Mouse (Mus musculus): ENCODE measurements around the gene Phtf2.
"Not testable (repeated sequence)": the region's sequence is repeated elsewhere in the genome, so short reads cannot be mapped to it uniquely, and the experiment has no call there.

The Phtf2 gene

DNA sequence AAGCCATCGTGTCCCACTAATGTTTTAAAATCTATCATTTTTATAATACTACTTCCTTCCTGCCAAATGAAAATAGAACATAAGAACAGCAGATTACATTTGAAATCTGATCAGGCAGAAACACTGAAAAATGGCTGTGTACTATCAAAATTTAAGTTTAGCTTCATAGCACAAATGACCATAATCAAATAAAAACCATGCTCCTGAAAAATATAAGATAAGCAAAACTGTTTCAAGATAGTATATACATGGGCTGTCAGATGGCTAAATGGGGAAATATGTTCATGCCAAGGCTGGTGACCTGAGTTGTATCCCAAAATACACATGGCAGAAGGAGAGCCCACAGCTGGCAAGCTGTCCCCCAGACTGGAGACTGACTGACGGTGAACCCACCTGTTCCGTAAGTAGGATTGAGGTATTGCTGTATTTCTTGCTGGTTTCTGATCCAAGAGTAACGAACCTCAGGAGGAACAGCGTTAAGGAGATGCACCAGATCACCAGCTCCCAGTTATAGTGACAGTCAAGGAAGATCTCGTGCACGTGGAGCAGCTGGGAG is 116.5 kb downstream of the Phtf2 start:
- DNase-seq (ENCODE audit: low spot score in 2 of 2): no peak

DNA sequence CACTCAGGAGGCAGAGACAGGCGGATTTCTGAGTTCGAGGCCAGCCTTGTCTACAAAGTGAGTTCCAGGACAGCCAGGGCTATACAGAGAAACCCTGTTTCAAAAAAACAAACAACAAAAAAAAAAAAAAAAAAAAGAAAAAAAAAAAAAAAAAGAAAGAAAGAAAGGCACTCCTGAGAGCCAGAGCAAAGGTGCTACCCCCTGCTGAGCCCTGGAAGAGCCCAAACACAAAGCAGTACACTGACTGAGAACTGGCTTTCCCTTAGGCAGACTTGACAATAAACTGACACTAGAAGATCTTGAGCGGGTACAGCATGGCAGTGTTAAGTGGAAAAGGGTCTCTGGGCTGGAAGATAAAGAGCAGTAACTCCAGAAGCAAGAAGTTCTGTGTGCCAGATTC is 119.5 kb downstream of the Phtf2 start:
- not testable (repeated sequence) for DNase-seq (ENCODE audit: low spot score in 2 of 2)

DNA sequence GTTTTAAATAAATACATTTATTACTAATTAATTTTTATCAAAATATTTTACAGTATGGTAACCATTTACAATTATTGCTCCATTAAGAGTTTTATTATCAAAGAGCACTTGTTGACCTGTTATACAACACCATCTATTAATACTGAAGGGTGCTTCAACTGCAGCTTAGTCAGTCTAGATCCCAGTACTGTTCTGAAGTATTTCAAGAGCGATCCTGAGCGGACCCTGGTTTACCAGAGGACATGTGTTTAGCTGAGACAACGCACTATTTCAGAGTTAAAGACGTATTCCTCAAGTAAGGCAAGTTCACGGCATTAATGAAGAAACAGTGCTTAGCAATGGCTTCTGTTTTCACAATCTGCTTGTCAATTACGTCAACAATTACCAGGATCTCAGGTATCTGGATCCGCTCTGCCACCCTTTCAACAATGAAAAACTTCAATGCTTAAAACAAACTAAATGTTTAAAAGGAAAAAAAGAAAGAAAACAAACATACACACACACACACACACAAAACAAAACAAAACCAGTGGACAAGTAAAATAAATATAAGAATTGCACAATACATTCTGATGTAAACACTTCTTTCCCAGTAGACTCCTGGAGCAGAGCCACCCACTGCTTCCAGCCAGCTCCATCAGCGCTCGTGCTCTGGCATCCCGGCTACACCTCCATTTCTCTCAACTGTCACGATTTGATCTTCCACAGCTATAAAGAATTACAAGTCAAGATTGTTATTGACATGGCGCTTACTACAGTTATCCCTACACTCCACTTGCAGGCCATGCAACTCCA is 121.4 kb downstream of the Phtf2 start:
- no peak for DNase-seq (ENCODE audit: low spot score in 2 of 2)

DNA sequence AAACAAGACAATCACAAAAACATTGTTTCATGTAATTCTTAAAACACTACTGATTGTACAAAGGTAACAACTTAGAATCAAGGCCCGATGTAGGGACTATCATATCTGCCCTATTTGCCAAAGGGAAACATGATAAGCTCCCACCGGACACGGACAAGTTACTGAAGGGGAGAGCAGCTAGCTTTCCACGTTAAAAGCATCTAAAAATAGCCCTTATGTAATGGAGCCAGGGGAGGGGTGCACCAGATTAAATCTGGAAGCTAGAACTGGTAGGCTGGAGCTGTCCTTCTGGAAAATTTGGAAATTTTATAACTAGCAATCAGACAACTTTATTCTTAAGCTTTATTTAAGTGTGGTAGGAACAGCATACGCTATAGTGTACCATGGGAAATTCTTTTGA is 122.2 kb downstream of the Phtf2 start:
- DNase-seq (ENCODE audit: low spot score in 2 of 2): no peak

DNA sequence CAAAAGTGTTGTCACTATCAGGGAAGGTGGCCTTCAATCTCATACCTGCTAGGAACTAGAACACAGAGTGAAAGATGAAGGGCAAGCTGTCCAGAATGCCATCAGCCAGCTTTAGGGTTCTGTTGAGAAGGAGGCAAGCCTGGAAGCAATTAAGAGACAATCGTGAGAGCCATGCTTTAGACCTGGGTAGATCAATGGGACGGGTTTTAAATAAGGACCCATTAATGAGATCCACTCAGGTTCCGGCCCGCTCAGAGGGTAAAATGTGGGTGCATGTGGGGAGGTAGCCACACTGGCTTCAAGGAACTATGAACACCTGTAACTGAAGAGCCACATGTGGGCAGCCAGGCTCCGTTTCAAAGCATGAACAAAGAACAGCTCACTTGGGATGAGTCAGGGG is 128.0 kb downstream of the Phtf2 start:
- DNase-seq (ENCODE audit: low spot score in 2 of 2): no peak

DNA sequence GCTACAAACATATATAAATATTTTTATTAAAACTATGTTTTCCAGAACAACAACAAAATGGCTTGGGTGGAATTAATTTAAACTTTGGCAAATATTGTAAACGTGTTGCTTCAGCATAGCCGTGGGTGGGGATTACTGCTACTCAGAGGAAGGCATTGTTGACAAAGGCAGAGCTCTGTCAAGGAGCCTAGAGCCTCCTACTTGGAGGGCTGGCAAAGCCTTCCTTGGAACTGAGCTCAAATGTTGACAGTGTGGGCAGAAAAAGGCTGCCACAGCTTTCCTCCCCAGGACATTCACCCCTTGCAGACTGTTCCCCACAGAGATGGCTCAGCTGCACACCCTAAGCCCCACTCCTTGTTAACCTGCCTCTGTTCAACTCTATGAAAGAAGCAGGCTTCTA is 128.8 kb downstream of the Phtf2 start:
- no peak for DNase-seq (ENCODE audit: low spot score in 2 of 2)

DNA sequence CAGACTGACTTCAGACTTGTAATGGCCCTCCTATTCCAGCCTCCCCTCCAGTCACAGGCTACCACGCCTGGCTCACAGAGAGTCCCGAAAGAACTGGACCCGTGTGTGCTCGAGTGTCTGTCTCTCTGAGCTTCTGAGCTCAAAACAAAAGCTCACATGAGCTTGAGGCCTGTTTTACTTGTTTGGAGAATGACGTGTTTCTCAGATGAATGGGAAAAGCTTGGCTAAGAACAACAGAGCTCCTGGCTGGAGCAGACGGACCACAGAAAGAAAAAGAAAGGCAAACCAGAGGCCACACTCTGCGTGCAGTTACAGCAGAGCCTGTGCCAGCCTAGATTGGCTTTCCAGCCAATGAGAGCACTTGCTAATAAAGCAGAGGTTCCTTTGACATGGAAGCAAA is 130.2 kb downstream of the Phtf2 start:
- no peak for DNase-seq (ENCODE audit: low spot score in 2 of 2)

DNA sequence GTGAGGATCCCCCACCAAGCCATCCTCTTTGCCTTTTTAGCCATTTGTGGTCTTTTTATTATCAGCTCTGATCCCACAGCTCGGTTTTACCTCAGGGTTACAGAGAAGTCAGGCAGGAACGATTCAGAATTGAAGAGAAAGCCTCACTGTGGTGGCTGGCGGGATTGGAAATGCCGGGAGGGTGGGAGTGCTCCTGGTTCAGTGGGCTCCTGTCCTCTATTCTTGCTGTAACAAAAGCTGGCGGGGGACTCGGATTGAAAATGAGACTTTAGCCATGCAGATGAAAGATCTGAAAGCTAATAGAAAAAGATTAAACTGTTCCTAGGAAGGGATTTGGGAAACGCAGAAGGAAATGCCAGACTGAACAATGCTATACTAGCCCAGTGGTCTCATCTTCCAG is 130.9 kb downstream of the Phtf2 start:
- DNase-seq (ENCODE audit: low spot score in 2 of 2): no peak

DNA sequence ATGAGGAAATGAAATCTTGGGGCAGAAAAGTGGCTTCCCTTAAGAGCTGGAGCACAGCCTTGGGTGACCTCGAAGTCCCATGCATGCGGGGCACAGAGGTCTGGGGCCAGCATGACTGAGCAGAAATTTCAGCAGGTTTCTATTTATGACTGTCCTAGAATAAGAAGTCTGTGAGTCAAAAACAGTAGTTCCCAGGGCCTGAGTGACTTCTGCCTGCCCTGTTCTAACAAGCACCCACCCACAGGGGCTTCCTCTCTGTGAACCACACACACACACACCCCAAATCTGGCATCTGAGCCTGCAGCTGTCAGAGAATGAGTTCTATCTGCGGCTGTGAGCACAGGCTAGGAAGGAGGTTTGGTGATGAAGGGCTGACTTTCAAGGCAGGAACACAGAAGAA is 132.4 kb downstream of the Phtf2 start:
- DNase-seq (ENCODE audit: low spot score in 2 of 2): no peak

DNA sequence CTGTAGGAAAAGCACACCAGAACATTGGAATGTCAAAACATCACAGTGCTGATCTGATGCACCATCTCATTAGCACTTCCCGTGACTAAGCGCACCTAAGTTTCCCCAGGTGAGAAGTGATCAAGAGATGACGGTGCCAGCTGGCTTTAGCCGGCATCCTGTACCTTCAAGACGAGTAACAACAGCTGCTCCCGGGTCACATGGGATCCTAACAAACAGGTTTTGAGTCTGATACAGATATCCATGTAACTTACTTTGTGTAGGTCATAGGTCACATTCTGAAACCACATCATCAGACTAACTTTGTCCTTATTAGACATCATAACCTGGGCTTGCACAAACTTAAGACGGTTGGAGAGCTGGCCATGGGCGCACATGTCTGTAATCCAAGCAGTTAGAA is 133.1 kb downstream of the Phtf2 start:
- no peak for DNase-seq (ENCODE audit: low spot score in 2 of 2)

DNA sequence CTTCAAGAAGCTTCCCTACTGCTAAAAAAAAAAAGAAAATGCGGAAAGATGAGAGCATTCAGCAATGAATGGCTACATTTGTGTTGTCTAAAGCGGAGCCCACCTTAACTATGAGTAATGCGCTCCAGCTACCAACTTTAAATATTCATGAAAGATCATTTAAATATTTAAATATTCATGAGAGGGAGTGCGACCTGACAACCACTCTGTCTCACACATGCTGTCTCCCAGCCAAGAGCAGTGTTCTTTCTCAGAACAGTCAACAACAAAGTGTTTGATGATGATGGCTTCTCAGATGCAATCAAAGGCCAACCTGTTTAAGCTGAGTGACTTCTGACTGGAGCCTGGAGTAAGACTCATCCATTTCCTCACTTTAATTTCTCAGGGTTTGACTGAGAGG is 133.8 kb downstream of the Phtf2 start:
- DNase-seq (ENCODE audit: low spot score in 2 of 2): no peak

DNA sequence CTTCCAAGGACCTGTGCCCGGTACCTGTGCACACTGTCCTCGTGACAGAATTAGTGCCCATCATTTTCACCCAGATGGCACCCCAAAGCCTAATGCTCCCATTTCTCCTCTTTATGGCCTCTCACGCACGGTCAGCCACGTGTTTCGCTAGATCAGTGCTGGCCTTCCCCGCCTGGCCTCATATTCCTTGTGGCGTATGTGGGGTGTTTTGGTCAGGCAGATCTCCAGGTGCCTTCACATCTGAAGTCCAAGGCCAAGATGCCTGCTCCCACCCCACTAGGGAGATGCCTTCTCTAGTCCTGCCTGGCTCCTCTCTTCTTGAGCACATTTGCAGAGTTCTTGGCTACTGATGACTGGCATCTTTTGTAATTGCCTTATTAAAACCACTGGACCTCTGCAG is 140.0 kb downstream of the Phtf2 start:
- no peak for DNase-seq (ENCODE audit: low spot score in 2 of 2)

DNA sequence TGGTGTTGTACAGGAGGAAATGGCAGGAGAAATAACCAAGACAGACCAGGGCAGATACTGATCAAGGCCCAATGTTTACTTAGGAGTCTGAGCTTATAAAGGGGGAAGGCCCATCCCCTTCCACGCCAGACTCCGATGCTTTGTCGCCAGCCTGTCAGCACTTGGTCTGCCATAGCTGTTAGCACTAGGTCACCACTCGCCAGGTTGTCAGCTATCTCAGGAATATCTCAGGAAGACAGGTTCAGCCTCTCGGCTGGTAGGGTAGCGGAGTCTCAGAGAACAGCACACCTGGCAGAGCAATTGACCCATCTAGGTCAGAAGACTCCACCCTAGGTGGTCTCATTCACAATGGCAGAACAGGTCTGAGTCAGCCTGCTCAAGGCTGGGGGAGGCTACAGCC is 140.7 kb downstream of the Phtf2 start:
- DNase-seq (ENCODE audit: low spot score in 2 of 2): no peak

DNA sequence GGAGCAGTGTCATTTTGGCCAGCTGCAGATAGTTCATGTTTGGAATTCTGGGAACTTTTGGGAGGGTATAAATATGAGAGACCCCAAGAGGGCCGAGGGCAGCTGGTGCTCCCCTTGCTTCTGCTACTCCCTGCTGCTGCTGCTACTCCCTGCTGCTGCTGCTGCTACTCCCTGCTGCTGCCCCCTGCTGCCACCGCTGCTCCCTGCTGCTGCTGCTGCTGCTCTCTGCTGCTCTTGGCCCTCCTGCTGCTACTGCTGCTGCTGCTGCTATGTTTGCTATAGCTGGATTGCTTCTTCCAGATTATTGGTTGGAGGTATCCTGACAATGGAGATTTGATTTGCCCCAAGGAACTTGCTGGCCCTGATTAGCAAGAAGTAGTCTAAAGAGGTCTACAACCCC is 143.1 kb downstream of the Phtf2 start:
- no peak for DNase-seq (ENCODE audit: low spot score in 2 of 2)

DNA sequence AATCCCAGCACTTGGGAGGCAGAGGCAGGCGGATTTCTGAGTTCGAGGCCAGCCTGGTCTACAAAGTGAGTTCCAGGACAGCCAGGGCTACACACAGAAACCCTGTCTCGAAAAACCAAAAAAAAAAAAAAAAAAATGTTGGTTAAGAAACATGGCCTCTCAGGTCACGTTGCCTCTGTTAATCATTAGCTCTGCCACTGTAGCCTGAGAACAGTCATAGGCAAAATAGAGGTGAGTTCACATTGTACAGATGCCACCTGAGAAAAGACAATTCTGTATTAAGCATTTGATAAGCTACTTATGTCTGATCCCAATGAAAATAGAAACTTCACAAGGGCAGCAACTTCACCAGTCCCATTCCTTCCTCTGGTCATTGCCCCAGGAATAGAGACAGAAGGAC is 158.7 kb downstream of the Phtf2 start:
- DNase-seq (ENCODE audit: low spot score in 2 of 2): not testable (repeated sequence)

DNA sequence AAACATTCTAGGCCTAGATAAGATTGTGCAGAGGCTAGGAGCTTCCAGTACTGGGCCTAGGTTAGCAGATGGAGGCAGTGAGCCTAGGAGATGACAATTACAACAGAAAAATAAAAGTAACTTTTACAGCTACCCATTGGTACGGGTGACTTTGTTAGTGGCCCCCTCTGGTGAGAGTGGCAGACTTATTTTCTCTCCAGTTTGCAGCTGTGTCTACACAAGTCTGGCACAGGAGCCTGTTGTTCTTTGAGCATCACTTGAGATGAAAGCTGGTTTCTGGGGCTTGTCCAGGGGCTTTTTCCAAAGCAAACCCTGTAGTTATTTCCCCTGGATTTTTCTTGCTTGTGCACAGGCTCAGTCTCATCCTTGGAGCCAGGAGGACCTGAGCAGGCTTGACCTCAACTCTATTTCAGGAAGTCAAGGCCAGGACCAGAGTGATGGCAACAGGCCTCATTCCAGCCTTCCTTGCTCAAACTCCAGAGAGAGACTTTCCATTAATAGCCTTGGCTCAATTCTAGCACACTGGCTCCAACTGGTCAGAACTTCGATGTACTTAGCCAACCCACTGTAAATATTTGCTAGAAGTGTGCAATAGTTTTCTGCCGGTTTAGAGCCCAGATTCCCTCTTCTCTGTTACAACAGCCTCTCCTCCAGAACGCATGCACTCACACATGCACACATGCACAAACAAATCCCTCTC is 161.6 kb downstream of the Phtf2 start:
- DNase-seq (ENCODE audit: low spot score in 2 of 2): no peak

DNA sequence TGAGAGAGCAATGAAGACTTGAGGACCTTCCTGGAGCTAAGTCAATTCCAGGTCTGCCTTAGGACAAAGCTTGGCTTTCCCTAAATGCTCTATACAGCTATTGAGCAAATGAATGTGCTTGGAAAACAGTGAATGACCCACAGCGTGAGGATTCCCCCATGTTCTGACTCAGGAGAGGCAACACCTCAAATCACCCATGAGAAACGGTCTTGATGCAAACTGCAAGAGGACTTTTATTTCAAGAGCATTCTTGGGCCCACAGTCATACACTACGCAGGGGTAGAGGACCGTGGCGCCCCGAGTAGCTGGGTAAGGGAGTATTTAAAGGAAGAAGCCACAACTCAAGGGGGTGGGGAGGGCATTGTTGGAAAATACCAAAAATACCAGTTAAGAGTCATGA is 165.9 kb downstream of the Phtf2 start:
- DNase-seq (ENCODE audit: low spot score in 2 of 2): not testable (repeated sequence)

DNA sequence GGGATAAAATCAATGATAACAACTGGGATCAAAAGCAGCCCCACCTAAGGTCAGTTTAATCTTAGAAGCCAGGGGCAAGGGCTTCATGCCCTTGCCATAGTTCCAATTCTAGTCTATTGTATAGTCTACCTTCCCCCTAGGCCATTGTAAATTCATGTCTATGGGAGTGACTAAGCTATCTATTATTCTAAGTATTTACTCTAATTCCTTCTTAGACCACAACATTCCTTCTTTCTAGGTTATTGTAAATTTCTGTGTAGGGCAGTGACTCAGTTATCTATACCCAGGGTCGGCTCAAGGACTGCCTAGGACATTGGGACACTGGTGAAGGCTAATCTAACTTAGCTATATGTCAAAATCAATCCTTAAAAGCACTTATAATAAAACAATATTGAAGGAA is 167.3 kb downstream of the Phtf2 start:
- not testable (repeated sequence) for DNase-seq (ENCODE audit: low spot score in 2 of 2)

DNA sequence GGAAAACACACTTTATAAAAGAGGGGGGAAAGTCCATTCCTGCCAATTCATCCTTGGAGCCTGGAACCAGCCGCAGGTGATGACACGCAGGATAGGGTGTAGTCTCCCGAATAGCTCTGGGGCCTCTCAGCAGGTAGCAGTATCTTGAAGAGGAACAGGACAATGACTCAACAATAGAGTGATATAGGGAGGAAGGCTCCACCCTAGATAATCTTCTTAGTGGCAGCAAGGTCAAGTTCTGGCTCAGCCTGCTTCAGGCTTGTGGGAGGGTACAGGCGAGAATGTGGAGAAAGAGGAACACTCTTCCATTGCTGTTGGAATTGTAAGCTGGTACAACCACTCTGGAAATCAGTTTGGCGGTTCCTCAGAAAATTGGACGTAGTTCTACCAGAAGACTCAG is 171.1 kb downstream of the Phtf2 start:
- not testable (repeated sequence) for DNase-seq (ENCODE audit: low spot score in 2 of 2)
